Mouse (Mus musculus) adipocyte (in vitro differentiated cells): ENCODE measurements at regions not wholly inside any gene's neighbourhood (a gene's known extent, or its start where the extent isn't known, plus 50 kb on each side); places are given as distances from the start of the nearest gene placed in this dataset.
A peak's percentile ranks its signal among the peaks of the same experiment; 100 is the strongest.

Experiments
- DNase-seq: peaks from one replicate; pipeline ENCODE4 v3.0.0-alpha.2; 2016; ENCODE audit warnings: low spot score

- no peak for DNase-seq
Observed at GRCm38 (mm10) chr15:62994691-62995090, 850.3 kb downstream of the Gsdmc2 start.

- DNase-seq: no peak
Observed at GRCm38 (mm10) chr15:62986871-62987270, 858.1 kb downstream of the Gsdmc2 start.

GRCm38 (mm10) chr15:62986147-62986546 lies 858.8 kb downstream of the Gsdmc2 start:
- no peak for DNase-seq

- DNase-seq: no peak
Observed at GRCm38 (mm10) chr15:62970566-62970965, 874.4 kb downstream of the Gsdmc2 start.

GRCm38 (mm10) chr15:62962681-62963080 lies 882.3 kb downstream of the Gsdmc2 start:
- DNase-seq: no peak

- DNase-seq: no peak
Observed at GRCm38 (mm10) chr15:62960623-62961022, 884.4 kb downstream of the Gsdmc2 start.

- DNase-seq: no peak
Observed at GRCm38 (mm10) chr15:62958506-62959330, 886.3 kb downstream of the Gsdmc2 start.

GRCm38 (mm10) chr15:62954889-62955288 lies 890.1 kb downstream of the Gsdmc2 start:
- DNase-seq: no peak

- DNase-seq: no peak
Observed at GRCm38 (mm10) chr15:62954322-62954820, 890.6 kb downstream of the Gsdmc2 start.

GRCm38 (mm10) chr15:62953215-62953941 lies 891.6 kb downstream of the Gsdmc2 start:
- DNase-seq: no peak

- DNase-seq: no peak
Observed at GRCm38 (mm10) chr15:62952487-62953214, 892.3 kb downstream of the Gsdmc2 start.

GRCm38 (mm10) chr15:62939416-62939815 lies 905.6 kb downstream of the Gsdmc2 start:
- peak; percentile 14 for DNase-seq

- DNase-seq: no peak
Observed at GRCm38 (mm10) chr15:62937756-62938155, 907.2 kb downstream of the Gsdmc2 start.

- peak; percentile 65 for DNase-seq
Observed at GRCm38 (mm10) chr15:62934522-62935189, 910.3 kb downstream of the Gsdmc2 start.

- DNase-seq: no peak
Observed at GRCm38 (mm10) chr15:62920520-62920919, 924.5 kb downstream of the Gsdmc2 start.

GRCm38 (mm10) chr15:62919264-62919663 lies 925.7 kb downstream of the Gsdmc2 start:
- peak; percentile 26 for DNase-seq

- DNase-seq: no peak
Observed at GRCm38 (mm10) chr15:62908379-62908778, 936.6 kb downstream of the Gsdmc2 start.

GRCm38 (mm10) chr15:62907181-62907580 lies 937.8 kb downstream of the Gsdmc2 start:
- no peak for DNase-seq

- DNase-seq: peak; percentile 95
Observed at GRCm38 (mm10) chr15:62903047-62903822, 941.7 kb downstream of the Gsdmc2 start.

GRCm38 (mm10) chr15:62901955-62902354 lies 943.0 kb downstream of the Gsdmc2 start:
- DNase-seq: no peak

- peak; percentile 7 for DNase-seq
Observed at GRCm38 (mm10) chr15:62889798-62890197, 955.2 kb downstream of the Gsdmc2 start.
